Mouse (Mus musculus): ENCODE results near the gene Knl1.

DNA sequence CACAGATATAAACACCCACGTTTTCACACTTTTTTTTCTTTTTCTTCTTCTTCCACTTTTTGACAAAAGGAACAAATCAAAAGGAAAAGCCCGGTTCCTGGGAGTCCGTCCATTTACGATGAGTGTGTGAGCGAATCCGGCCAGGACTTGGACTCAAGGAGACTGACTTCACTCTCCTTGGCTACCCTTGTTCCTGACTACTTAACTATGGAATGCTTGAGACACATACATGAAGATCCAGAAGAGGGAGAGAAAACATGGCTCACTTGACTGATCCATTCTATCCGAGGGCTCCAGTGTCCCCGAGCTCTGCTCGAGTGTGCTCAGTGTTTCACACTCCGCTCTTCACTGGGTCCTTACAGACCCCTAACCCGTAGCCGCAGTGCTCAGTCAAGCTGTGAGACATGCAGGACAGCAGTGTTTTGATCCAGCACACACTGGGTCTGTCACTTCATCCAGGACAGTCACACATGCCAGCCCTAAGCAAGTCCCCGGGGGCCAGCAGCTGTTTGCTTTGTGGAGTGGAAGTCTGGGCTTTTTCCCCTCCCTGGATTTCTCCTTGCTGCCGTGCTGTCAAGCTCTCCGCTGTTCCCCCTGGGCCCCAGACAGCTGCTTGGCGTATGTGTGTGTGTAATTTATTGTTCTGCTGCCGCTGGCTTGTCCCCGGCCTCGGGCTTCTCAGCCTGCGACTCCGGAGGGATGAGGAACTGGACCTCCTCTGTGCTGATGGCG, 28.4 kb upstream of the Knl1 start:
- TF ChIP-seq CTCF (IDR thresholded peaks at IDR 0.05; ENCODE audit: control insufficient read depth, insufficient read depth, low read length): no peak
- no peak for TF ChIP-seq POLR2A (IDR thresholded peaks at IDR 0.05; ENCODE audit: borderline replicate concordance, control insufficient read depth, low read depth, low read length)

Data from bone marrow, adult 2 months (tissue).